ENCODE assay signal across 27 mouse cellular contexts in genomic region chr9:21145431-21145830, GRCm38 (mm10). TPM values are rescaled to one million over a fixed set of nuclear protein-coding genes. Genes with fewer than 3 reads are reported as not detected.
DNase-seq lines count a peak whose midpoint lies in the region; ATAC-seq lines count a peak whose summit lies in the region.
"Had no signal": no experiment of that assay in that cellular context is flagged by ENCODE, and none has a peak within 500 bp of the region (broad histone marks: within the 10 kb centered on the region; RNA-seq: fewer than 3 reads in every experiment).

No protein-coding gene starts in this region.

- H3K9me3 ChIP-seq in heart, embryonic 11.5 days (replicated peaks; ENCODE audit: control insufficient read depth, low read length) = no peaks in the 10 kb centered on the region
- H3K9me3 ChIP-seq: heart, embryonic 15.5 days; hindbrain, embryonic 15.5 days; intestine, embryonic 15.5 days; neural tube, embryonic 12.5 days had no signal

- WGBS in heart, embryonic 11.5 days (ENCODE audit: insufficient replicate concordance) = 91% methylated on average over 4 of the region's 4 CpGs

- H3K4me3 ChIP-seq in heart, embryonic 11.5 days (ENCODE audit: low read depth, low read length) = no peak overlapping the region
- H3K4me3 ChIP-seq: erythroblast, embryonic 14.5 days; heart, embryonic 15.5 days; hindbrain, embryonic 15.5 days; intestine, embryonic 15.5 days; left cerebral cortex, adult 2 months; neural tube, embryonic 12.5 days had no signal

- H3K4me2 ChIP-seq in heart, embryonic 11.5 days = no peak overlapping the region
- H3K4me2 ChIP-seq: heart, embryonic 15.5 days; hindbrain, embryonic 15.5 days; neural tube, embryonic 12.5 days had no signal

- no peak overlapping the region for H3K27ac ChIP-seq in heart, embryonic 11.5 days (ENCODE audit: low read depth, low read length)
- H3K27ac ChIP-seq: heart, embryonic 15.5 days; hindbrain, embryonic 15.5 days; intestine, embryonic 15.5 days; left cerebral cortex, adult 2 months; liver, embryonic 14.5 days; neural tube, embryonic 12.5 days had no signal

- no peaks in the 10 kb centered on the region for H3K27me3 ChIP-seq in heart, embryonic 11.5 days (ENCODE audit: control insufficient read depth, insufficient read depth, low read length)
- H3K27me3 ChIP-seq: heart, embryonic 15.5 days; hindbrain, embryonic 15.5 days; intestine, embryonic 15.5 days; neural tube, embryonic 12.5 days; Patski had no signal

- DNase-seq in gastrocnemius, adult 18-20 months (ENCODE audit: low spot score) = peak; percentile 65
- no peak for DNase-seq in gastrocnemius, postnatal 10 days
- peak; percentile 66 to 72 for DNase-seq in heart, postnatal 10 days
- peak; percentile 46 for DNase-seq in lung, postnatal 14 days
- no peak for DNase-seq in lung, postnatal 25 days (ENCODE audit: low spot score)
- peak; percentile 39 to 50 for DNase-seq in heart, postnatal 14 days
- DNase-seq: adrenal gland, adult 8-10 months; cerebellum, adult 8-10 months; kidney, adult 9 months; kidney, postnatal 4 days; layer of hippocampus, adult 9-11 months; left cerebral cortex, postnatal 4 days; right cerebral cortex, adult 18-20 months; thymus, postnatal 36 days had no signal

- no peak for ATAC-seq in heart, embryonic 11.5 days (replicated peaks; ENCODE audit: insufficient number of reproducible peaks, low FRiP score, low TSS enrichment)
- no peak for ATAC-seq in granulocyte monocyte progenitor cell, adult 5-6 weeks (replicated peaks; ENCODE audit: poor library complexity, severe bottlenecking)
- ATAC-seq: CD4-positive, CD25-positive, alpha-beta regulatory T cell, adult 4 months; forebrain, embryonic 14.5 days; intestine, embryonic 15.5 days; lung, postnatal 0 days; Patski had no signal

- intact Hi-C loops in heart, postnatal 10 days (cut with DNase I) = no loop called here
- intact Hi-C loops in heart, postnatal 14 days (cut with DNase I) = no loop called here

- H3K36me3 ChIP-seq in heart, embryonic 11.5 days (ENCODE audit: control insufficient read depth, insufficient read depth, low read length) = peaks cover 24% of the 10 kb centered on the region

- H3K9ac ChIP-seq in heart, embryonic 11.5 days (ENCODE audit: low read depth, low read length) = no peak overlapping the region
- H3K9ac ChIP-seq: hindbrain, embryonic 15.5 days; liver, embryonic 14.5 days; neural tube, embryonic 12.5 days had no signal

- peaks cover 36% of the 10 kb centered on the region for H3K4me1 ChIP-seq in heart, embryonic 11.5 days (ENCODE audit: control insufficient read depth, insufficient read depth, low read length)

RNA-seq across cellular contexts. Expression of gene Cdc37, which starts 4.4 kb away (rescaled TPM):
- 100 to 1,000 TPM; 128 to 140 TPM for total RNA-seq in gastrocnemius, adult 18-20 months (2021)
- total RNA-seq in gastrocnemius, postnatal 10 days (2021) = 100 to 1,000 TPM; 138 to 151 TPM
- total RNA-seq in heart, postnatal 10 days (2021) = 100 to 1,000 TPM; 167 to 169 TPM
- polyA plus RNA-seq in heart, embryonic 11.5 days (2014; fragmentation: Nextera tagmentation; extraction: Ambion mirVana) = 254 and 266 TPM in 2 replicates
- total RNA-seq in heart, postnatal 14 days (2021) = 100 to 1,000 TPM; 151 to 157 TPM
- total RNA-seq in granulocyte monocyte progenitor cell, adult 5-6 weeks (2014; fragmentation: Nextera tagmentation) = 120 and 157 TPM in 2 replicates
- 285 and 306 TPM in 2 replicates for total RNA-seq in granulocyte monocyte progenitor cell, adult 5-6 weeks (2017)

RNA-seq across cellular contexts. Expression of gene Tyk2, which starts 14.4 kb away (rescaled TPM):
- 1 to 10 TPM; 5.0 to 6.1 TPM for total RNA-seq in gastrocnemius, adult 18-20 months (2021)
- 1 to 10 TPM; 5.1 to 7.6 TPM for total RNA-seq in gastrocnemius, postnatal 10 days (2021)
- 1 to 10 TPM; 8.9 to 9.5 TPM for total RNA-seq in heart, postnatal 10 days (2021)
- 9.4 and 10.9 TPM in 2 replicates for polyA plus RNA-seq in heart, embryonic 11.5 days (2014; fragmentation: Nextera tagmentation; extraction: Ambion mirVana)
- total RNA-seq in heart, postnatal 14 days (2021) = 1 to 10 TPM; 9.2 TPM
- total RNA-seq in granulocyte monocyte progenitor cell, adult 5-6 weeks (2014; fragmentation: Nextera tagmentation) = 27.1 and 28.6 TPM in 2 replicates
- 19.0 and 19.8 TPM in 2 replicates for total RNA-seq in granulocyte monocyte progenitor cell, adult 5-6 weeks (2017)

RNA-seq across cellular contexts. Expression of gene Pde4a, which starts 20.1 kb away (rescaled TPM):
- total RNA-seq in gastrocnemius, adult 18-20 months (2021) = 10 to 100 TPM; 45.0 to 52.4 TPM
- total RNA-seq in gastrocnemius, postnatal 10 days (2021) = 10 to 100 TPM; 22.1 to 23.2 TPM
- 10 to 100 TPM; 21.3 to 28.2 TPM for total RNA-seq in heart, postnatal 10 days (2021)
- polyA plus RNA-seq in heart, embryonic 11.5 days (2014; fragmentation: Nextera tagmentation; extraction: Ambion mirVana) = 7.6 and 8.3 TPM in 2 replicates
- 10 to 100 TPM; 36.7 to 37.5 TPM for total RNA-seq in heart, postnatal 14 days (2021)
- total RNA-seq in granulocyte monocyte progenitor cell, adult 5-6 weeks (2014; fragmentation: Nextera tagmentation) = 19.9 and 25.7 TPM in 2 replicates
- total RNA-seq in granulocyte monocyte progenitor cell, adult 5-6 weeks (2017) = 3.8 and 4.1 TPM in 2 replicates

RNA-seq across cellular contexts. Expression of gene Raver1, which starts 53.6 kb away (rescaled TPM):
- 10 to 100 TPM; 16.8 to 20.2 TPM for total RNA-seq in gastrocnemius, adult 18-20 months (2021)
- total RNA-seq in gastrocnemius, postnatal 10 days (2021) = 10 to 100 TPM; 22.1 to 25.6 TPM
- 10 to 100 TPM; 38.6 to 39.4 TPM for total RNA-seq in heart, postnatal 10 days (2021)
- 53.6 and 57.8 TPM in 2 replicates for polyA plus RNA-seq in heart, embryonic 11.5 days (2014; fragmentation: Nextera tagmentation; extraction: Ambion mirVana)
- total RNA-seq in heart, postnatal 14 days (2021) = 10 to 100 TPM; 27.4 to 31.2 TPM
- total RNA-seq in granulocyte monocyte progenitor cell, adult 5-6 weeks (2014; fragmentation: Nextera tagmentation) = 59.8 and 74.1 TPM in 2 replicates
- total RNA-seq in granulocyte monocyte progenitor cell, adult 5-6 weeks (2017) = 19.6 and 22.9 TPM in 2 replicates

RNA-seq across cellular contexts. Expression of gene Gm38431, which starts 53.6 kb away (rescaled TPM):
- under 1 TPM; 0.43 to 0.64 TPM for total RNA-seq in gastrocnemius, adult 18-20 months (2021)
- 1 to 10 TPM in 1 of 2 experiments, under 1 TPM in 1; 0.61 to 1.2 TPM for total RNA-seq in gastrocnemius, postnatal 10 days (2021)
- under 1 TPM; 0.64 to 0.77 TPM for total RNA-seq in heart, postnatal 10 days (2021)
- 1.2 and 1.9 TPM in 2 replicates for polyA plus RNA-seq in heart, embryonic 11.5 days (2014; fragmentation: Nextera tagmentation; extraction: Ambion mirVana)
- 1 to 10 TPM in 1 of 2 experiments, under 1 TPM in 1; 0.68 to 1.8 TPM for total RNA-seq in heart, postnatal 14 days (2021)
- total RNA-seq in granulocyte monocyte progenitor cell, adult 5-6 weeks (2014; fragmentation: Nextera tagmentation) = 61.0 and 67.3 TPM in 2 replicates
- total RNA-seq in granulocyte monocyte progenitor cell, adult 5-6 weeks (2017) = 5.5 and 7.5 TPM in 2 replicates

Comparison
In these comparisons a context has a peak if more than half of its experiments do, and no peak if none do; other contexts are left out.
1. DNase-seq: peak in gastrocnemius, adult 18-20 months (single experiment), heart, postnatal 10 days (2 of 2), lung, postnatal 14 days (single experiment) and heart, postnatal 14 days (2 of 2); none in gastrocnemius, postnatal 10 days (single experiment) and lung, postnatal 25 days (single experiment).